Mouse (Mus musculus): ENCODE measurements around the gene Klhdc4. TPM values are rescaled to one million over a fixed set of nuclear protein-coding genes. Genes with fewer than 3 reads are reported as not detected.

Gene Klhdc4
- total RNA-seq, 1 experiment from 2014 or later: 25.7 TPM

- ATAC-seq (replicated peaks in 1 of 2; ENCODE audit: insufficient read depth in 1 of 2, low FRiP score in 2 of 2, low TSS enrichment in 1 of 2, low read depth in 1 of 2, poor library complexity in 2 of 2, severe bottlenecking in 2 of 2): no peak
Observed at GRCm38 (mm10) chr8:121828376-121829023, 869 bp downstream of the Klhdc4 start.

- ATAC-seq (replicated peaks in 1 of 2; ENCODE audit: insufficient read depth in 1 of 2, low FRiP score in 2 of 2, low TSS enrichment in 1 of 2, low read depth in 1 of 2, poor library complexity in 2 of 2, severe bottlenecking in 2 of 2): no peak
Observed at GRCm38 (mm10) chr8:121827726-121828125, 1.6 kb downstream of the Klhdc4 start.

GRCm38 (mm10) chr8:121821770-121822169 lies 7.6 kb downstream of the Klhdc4 start:
- ATAC-seq (replicated peaks in 1 of 2; ENCODE audit: insufficient read depth in 1 of 2, low FRiP score in 2 of 2, low TSS enrichment in 1 of 2, low read depth in 1 of 2, poor library complexity in 2 of 2, severe bottlenecking in 2 of 2): no peak

GRCm38 (mm10) chr8:121821320-121821719 lies 8.0 kb downstream of the Klhdc4 start:
- ATAC-seq (replicated peaks in 1 of 2; ENCODE audit: insufficient read depth in 1 of 2, low FRiP score in 2 of 2, low TSS enrichment in 1 of 2, low read depth in 1 of 2, poor library complexity in 2 of 2, severe bottlenecking in 2 of 2): no peak

GRCm38 (mm10) chr8:121820840-121821239 lies 8.5 kb downstream of the Klhdc4 start:
- ATAC-seq (replicated peaks in 1 of 2; ENCODE audit: insufficient read depth in 1 of 2, low FRiP score in 2 of 2, low TSS enrichment in 1 of 2, low read depth in 1 of 2, poor library complexity in 2 of 2, severe bottlenecking in 2 of 2): no peak

- ATAC-seq (replicated peaks in 1 of 2; ENCODE audit: insufficient read depth in 1 of 2, low FRiP score in 2 of 2, low TSS enrichment in 1 of 2, low read depth in 1 of 2, poor library complexity in 2 of 2, severe bottlenecking in 2 of 2): no peak
Observed at GRCm38 (mm10) chr8:121818226-121818625, 11.1 kb downstream of the Klhdc4 start.

GRCm38 (mm10) chr8:121811931-121812570 lies 17.3 kb downstream of the Klhdc4 start:
- ATAC-seq (replicated peaks in 1 of 2; ENCODE audit: insufficient read depth in 1 of 2, low FRiP score in 2 of 2, low TSS enrichment in 1 of 2, low read depth in 1 of 2, poor library complexity in 2 of 2, severe bottlenecking in 2 of 2): no peak

- no peak for ATAC-seq (replicated peaks in 1 of 2; ENCODE audit: insufficient read depth in 1 of 2, low FRiP score in 2 of 2, low TSS enrichment in 1 of 2, low read depth in 1 of 2, poor library complexity in 2 of 2, severe bottlenecking in 2 of 2)
Observed at GRCm38 (mm10) chr8:121811502-121811901, 17.9 kb downstream of the Klhdc4 start.

GRCm38 (mm10) chr8:121809524-121810155 lies 19.7 kb downstream of the Klhdc4 start:
- ATAC-seq (replicated peaks in 1 of 2; ENCODE audit: insufficient read depth in 1 of 2, low FRiP score in 2 of 2, low TSS enrichment in 1 of 2, low read depth in 1 of 2, poor library complexity in 2 of 2, severe bottlenecking in 2 of 2): no peak

GRCm38 (mm10) chr8:121808032-121808431 lies 21.3 kb downstream of the Klhdc4 start:
- ATAC-seq (replicated peaks in 1 of 2; ENCODE audit: insufficient read depth in 1 of 2, low FRiP score in 2 of 2, low TSS enrichment in 1 of 2, low read depth in 1 of 2, poor library complexity in 2 of 2, severe bottlenecking in 2 of 2): no peak

- ATAC-seq (replicated peaks in 1 of 2; ENCODE audit: insufficient read depth in 1 of 2, low FRiP score in 2 of 2, low TSS enrichment in 1 of 2, low read depth in 1 of 2, poor library complexity in 2 of 2, severe bottlenecking in 2 of 2): peak in 1 of 2 experiments; percentile 76; a peak in 2 of 4 replicates
Observed at GRCm38 (mm10) chr8:121806126-121806525, 23.2 kb downstream of the Klhdc4 start.

GRCm38 (mm10) chr8:121804829-121805228 lies 24.5 kb downstream of the Klhdc4 start:
- ATAC-seq (replicated peaks in 1 of 2; ENCODE audit: insufficient read depth in 1 of 2, low FRiP score in 2 of 2, low TSS enrichment in 1 of 2, low read depth in 1 of 2, poor library complexity in 2 of 2, severe bottlenecking in 2 of 2): no peak

GRCm38 (mm10) chr8:121798401-121798800 lies 31.0 kb downstream of the Klhdc4 start:
- ATAC-seq (replicated peaks in 1 of 2; ENCODE audit: insufficient read depth in 1 of 2, low FRiP score in 2 of 2, low TSS enrichment in 1 of 2, low read depth in 1 of 2, poor library complexity in 2 of 2, severe bottlenecking in 2 of 2): no peak

- peak in 1 of 2 experiments; percentile 44; a peak in 1 of 4 replicates for ATAC-seq (replicated peaks in 1 of 2; ENCODE audit: insufficient read depth in 1 of 2, low FRiP score in 2 of 2, low TSS enrichment in 1 of 2, low read depth in 1 of 2, poor library complexity in 2 of 2, severe bottlenecking in 2 of 2)
Observed at GRCm38 (mm10) chr8:121796406-121796805, 33.0 kb downstream of the Klhdc4 start.

- no peak for ATAC-seq (replicated peaks in 1 of 2; ENCODE audit: insufficient read depth in 1 of 2, low FRiP score in 2 of 2, low TSS enrichment in 1 of 2, low read depth in 1 of 2, poor library complexity in 2 of 2, severe bottlenecking in 2 of 2)
Observed at GRCm38 (mm10) chr8:121795461-121795860, 33.9 kb downstream of the Klhdc4 start.

- ATAC-seq (replicated peaks in 1 of 2; ENCODE audit: insufficient read depth in 1 of 2, low FRiP score in 2 of 2, low TSS enrichment in 1 of 2, low read depth in 1 of 2, poor library complexity in 2 of 2, severe bottlenecking in 2 of 2): no peak
Observed at GRCm38 (mm10) chr8:121794151-121794550, 35.2 kb downstream of the Klhdc4 start.

GRCm38 (mm10) chr8:121792627-121793026 lies 36.7 kb downstream of the Klhdc4 start:
- ATAC-seq (replicated peaks in 1 of 2; ENCODE audit: insufficient read depth in 1 of 2, low FRiP score in 2 of 2, low TSS enrichment in 1 of 2, low read depth in 1 of 2, poor library complexity in 2 of 2, severe bottlenecking in 2 of 2): peak; percentile 1 to 10; a peak in 1 of 4 replicates

GRCm38 (mm10) chr8:121792159-121792558 lies 37.2 kb downstream of the Klhdc4 start:
- ATAC-seq (replicated peaks in 1 of 2; ENCODE audit: insufficient read depth in 1 of 2, low FRiP score in 2 of 2, low TSS enrichment in 1 of 2, low read depth in 1 of 2, poor library complexity in 2 of 2, severe bottlenecking in 2 of 2): peak; percentile 76 to 78
